In genomic region chr5:50057612-50058420, GRCm38 (mm10) we compare ENCODE assay signal across 8 mouse cellular contexts. TPM values are rescaled to one million over a fixed set of nuclear protein-coding genes. Genes with fewer than 3 reads are reported as not detected.
DNase-seq lines count a peak whose midpoint lies in the region; ATAC-seq and TF ChIP-seq lines count a peak whose summit lies in the region.

No protein-coding gene starts in this region.

- ATAC-seq in kidney, embryonic 14.5 days (ENCODE audit: low FRiP score, low TSS enrichment), result peak; percentile 3
- no peak for ATAC-seq in heart, embryonic 13.5 days (ENCODE audit: extremely low read depth, insufficient number of reproducible peaks, low FRiP score, low TSS enrichment)
- ATAC-seq in liver, embryonic 14.5 days (ENCODE audit: insufficient read depth), result no peak; the same call in 1 of the 2 replicates
- peak; percentile 56 for ATAC-seq in neural tube, embryonic 15.5 days (ENCODE audit: low FRiP score)

- H3K4me3 ChIP-seq in kidney, embryonic 14.5 days (ENCODE audit: low read length), result peak overlapping the region; percentile 94
- peak overlapping the region; percentile 95 for H3K4me3 ChIP-seq in heart, embryonic 13.5 days
- peak overlapping the region; percentile 57 to 75 for H3K4me3 ChIP-seq in liver, embryonic 14.5 days (ENCODE audit: insufficient read depth in 1 of 2, low read depth in 2 of 2, low read length in 2 of 2)
- H3K4me3 ChIP-seq in neural tube, embryonic 15.5 days (replicated peaks), result peak overlapping the region; percentile 73

- peak overlapping the region; percentile 74 for H3K4me2 ChIP-seq in kidney, embryonic 14.5 days (replicated peaks; ENCODE audit: low read depth, low read length)
- H3K4me2 ChIP-seq in heart, embryonic 13.5 days, result peak overlapping the region; percentile 94
- peak overlapping the region; percentile 91 for H3K4me2 ChIP-seq in liver, embryonic 14.5 days (ENCODE audit: low read depth)
- H3K4me2 ChIP-seq in neural tube, embryonic 15.5 days, result peak overlapping the region; percentile 80

- no peak for TF ChIP-seq EP300 in liver, embryonic 14.5 days (IDR thresholded peaks at IDR 0.05; ENCODE audit: low read depth)

- DNase-seq in kidney, adult 9 months, result no peak
- DNase-seq in brain, embryonic 14.5 days (ENCODE audit: low read depth), result peak; percentile 46
- DNase-seq in liver, embryonic 14.5 days (ENCODE audit: low read depth in 3 of 3, low spot score in 3 of 3), result peak in 1 of 3 experiments; percentile 3
- no peak for DNase-seq in spleen, postnatal 14 days (ENCODE audit: low spot score in 2 of 2)
- DNase-seq in testis, postnatal 10 days (ENCODE audit: low spot score), result no peak

- H3K9me3 ChIP-seq in kidney, embryonic 14.5 days (ENCODE audit: control insufficient read depth, low read length), result no peaks in the 10 kb centered on the region
- H3K9me3 ChIP-seq in heart, embryonic 13.5 days, result no peaks in the 10 kb centered on the region; the same call in 1 of the 2 replicates
- no peaks in the 10 kb centered on the region for H3K9me3 ChIP-seq in liver, embryonic 14.5 days (ENCODE audit: control insufficient read depth, low read length)
- no peaks in the 10 kb centered on the region for H3K9me3 ChIP-seq in neural tube, embryonic 15.5 days (replicated peaks)

- WGBS in kidney, embryonic 14.5 days, result under 1% methylated on average over 26 of the region's 26 CpGs
- WGBS in heart, embryonic 13.5 days, result 4% methylated on average over 26 of the region's 26 CpGs
- 9% methylated on average over 26 of the region's 26 CpGs for WGBS in liver, embryonic 14.5 days (ENCODE audit: insufficient replicate concordance)
- 2% methylated on average over 26 of the region's 26 CpGs for WGBS in neural tube, embryonic 15.5 days

- H3K36me3 ChIP-seq in kidney, embryonic 14.5 days (ENCODE audit: control insufficient read depth, insufficient read depth, low read length), result no peaks in the 10 kb centered on the region
- no peaks in the 10 kb centered on the region for H3K36me3 ChIP-seq in heart, embryonic 13.5 days
- no peaks in the 10 kb centered on the region for H3K36me3 ChIP-seq in liver, embryonic 14.5 days (replicated peaks; ENCODE audit: control insufficient read depth, insufficient read depth, low read depth)
- no peaks in the 10 kb centered on the region for H3K36me3 ChIP-seq in neural tube, embryonic 15.5 days

- H3K27me3 ChIP-seq in kidney, embryonic 14.5 days (ENCODE audit: control insufficient read depth, insufficient read depth, low read length), result no peaks in the 10 kb centered on the region
- H3K27me3 ChIP-seq in heart, embryonic 13.5 days (replicated peaks), result no peaks in the 10 kb centered on the region
- H3K27me3 ChIP-seq in liver, embryonic 14.5 days (ENCODE audit: control insufficient read depth, insufficient read depth, low read length), result no peaks in the 10 kb centered on the region; the same call in 1 of the 2 replicates
- H3K27me3 ChIP-seq in neural tube, embryonic 15.5 days (replicated peaks), result no peaks in the 10 kb centered on the region

- peak overlapping the region; percentile 95 for H3K9ac ChIP-seq in kidney, embryonic 14.5 days (ENCODE audit: low read depth, low read length)
- H3K9ac ChIP-seq in heart, embryonic 13.5 days, result peak overlapping the region; percentile 98
- H3K9ac ChIP-seq in liver, embryonic 14.5 days (replicated peaks), result peak overlapping the region; percentile 75
- peak overlapping the region; percentile 92 for H3K9ac ChIP-seq in neural tube, embryonic 15.5 days (replicated peaks)

- H3K27ac ChIP-seq in kidney, embryonic 14.5 days (ENCODE audit: low read depth, low read length), result peak overlapping the region; percentile 79
- peak overlapping the region; percentile 86 for H3K27ac ChIP-seq in heart, embryonic 13.5 days (replicated peaks)
- H3K27ac ChIP-seq in liver, embryonic 14.5 days, result no peak overlapping the region
- peak overlapping the region; percentile 74 for H3K27ac ChIP-seq in neural tube, embryonic 15.5 days (replicated peaks)

- peaks cover 12% of the 10 kb centered on the region; the same call in 1 of the 2 replicates for H3K4me1 ChIP-seq in kidney, embryonic 14.5 days (ENCODE audit: control insufficient read depth, insufficient read depth, low read length)
- peaks cover 57% of the 10 kb centered on the region for H3K4me1 ChIP-seq in heart, embryonic 13.5 days
- peaks cover 0 to 16% of the 10 kb centered on the region in 2 experiments; a peak in 3 of 4 replicates for H3K4me1 ChIP-seq in liver, embryonic 14.5 days (replicated peaks; ENCODE audit: control insufficient read depth in 2 of 2, insufficient read depth in 2 of 2, low read length in 1 of 2)
- peaks cover 32% of the 10 kb centered on the region for H3K4me1 ChIP-seq in neural tube, embryonic 15.5 days

- TF ChIP-seq CTCF in brain, embryonic 14.5 days (IDR thresholded peaks at IDR 0.05; ENCODE audit: borderline replicate concordance, extremely low read depth, insufficient read depth, insufficient read length), result no peak
- no peak for TF ChIP-seq CTCF in liver, embryonic 14.5 days (IDR thresholded peaks at IDR 0.05; ENCODE audit: low read depth)

- no peak for TF ChIP-seq POLR2A in brain, embryonic 14.5 days (IDR thresholded peaks at IDR 0.05; ENCODE audit: borderline replicate concordance, extremely low read depth, insufficient read depth, insufficient read length, poor library complexity, severe bottlenecking)

RNA-seq across cellular contexts. Expression of gene Adgra3, which starts 1.0 kb away (rescaled TPM):
- 30.6 and 64.5 TPM in 2 replicates for polyA plus RNA-seq in kidney, embryonic 14.5 days (2014; fragmentation: Nextera tagmentation; extraction: Ambion mirVana)
- polyA plus RNA-seq in brain, embryonic 14.5 days (2012; rRNA removed), result 46.8 and 49.5 TPM in 2 replicates
- polyA plus RNA-seq in heart, embryonic 13.5 days (2015; fragmentation: Nextera tagmentation; extraction: Ambion mirVana), result 13.9 and 14.8 TPM in 2 replicates
- polyA plus RNA-seq in liver, embryonic 14.5 days (2012; rRNA removed), result 4.5 and 4.9 TPM in 2 replicates
- polyA plus RNA-seq in liver, embryonic 14.5 days (2014; fragmentation: Nextera tagmentation; extraction: Ambion mirVana), result 4.0 and 5.1 TPM in 2 replicates
- polyA plus RNA-seq in neural tube, embryonic 15.5 days (2015; fragmentation: Nextera tagmentation; extraction: Ambion mirVana), result 12.1 and 13.8 TPM in 2 replicates

Comparison
In these comparisons a context has a peak if more than half of its experiments do, and no peak if none do; other contexts are left out.
1. ATAC-seq: peak in kidney, embryonic 14.5 days (single experiment) and neural tube, embryonic 15.5 days (single experiment); none in heart, embryonic 13.5 days (single experiment) and liver, embryonic 14.5 days (single experiment).
2. Peak in every context shown above with its lines, with median percentiles within 50 percentile points of each other: H3K4me2 ChIP-seq, H3K4me3 ChIP-seq and H3K9ac ChIP-seq.